Mouse (Mus musculus): ENCODE measurements around the gene Dcaf15. TPM values are rescaled to one million over a fixed set of nuclear protein-coding genes. Genes with fewer than 3 reads are reported as not detected.
A peak's percentile ranks its signal among the peaks of the same experiment; 100 is the strongest.

The Dcaf15 gene
- 13.0 and 16.1 TPM in 2 replicates for polyA plus RNA-seq (2016; fragmentation: Nextera tagmentation; extraction: Ambion mirVana)

- 6% methylated on average over 42 of the region's 42 CpGs for WGBS
- Histone ChIP-seq H3K4me2 (replicated peaks) (peak within 1 kb of the TSS; percentile 62), H3K9ac (peak within 1 kb of the TSS; percentile 83), H3K4me1 (peaks cover 15% of the 10 kb centered on the region), H3K4me3 (peak within 1 kb of the TSS; percentile 64), H3K27me3 (no peaks in the 10 kb centered on the region), H3K9me3 (no peaks in the 10 kb centered on the region), H3K36me3 (peaks cover 24% of the 10 kb centered on the region), H3K27ac (peak within 1 kb of the TSS; percentile 89)
- peak; percentile 94 for ATAC-seq (ENCODE audit: insufficient number of reproducible peaks, insufficient read depth, low FRiP score, low TSS enrichment)
These were observed at the start of gene Dcaf15 for GRCm38 (mm10) chr8:84104697-84105609. TSS of gene Dcaf15 (minus strand) at chr8:84104768.

GRCm38 (mm10) chr8:84149181-84149580 lies 44.6 kb upstream of the Dcaf15 start:
- WGBS: 67% methylated on average over 3 of the region's 3 CpGs
- Histone ChIP-seq H3K27ac (no peak overlapping the region), H3K36me3 (peaks cover 12% of the 10 kb centered on the region; the same call in 1 of the 2 replicates), H3K4me3 (no peak overlapping the region), H3K9ac (no peak overlapping the region), H3K4me2 (replicated peaks) (no peak overlapping the region), H3K9me3 (no peaks in the 10 kb centered on the region), H3K27me3 (no peaks in the 10 kb centered on the region), H3K4me1 (peaks cover 19% of the 10 kb centered on the region)
- no peak for ATAC-seq (ENCODE audit: insufficient number of reproducible peaks, insufficient read depth, low FRiP score, low TSS enrichment)

- no peak for ATAC-seq (ENCODE audit: insufficient number of reproducible peaks, insufficient read depth, low FRiP score, low TSS enrichment)
- 0 out of 2 replicates have a peak overlapping the region, but pooled peaks have one; percentile 71 for H3K4me3 ChIP-seq
These were observed 43.9 kb upstream of the Dcaf15 start for GRCm38 (mm10) chr8:84148531-84148850.

GRCm38 (mm10) chr8:84147769-84148530 lies 43.4 kb upstream of the Dcaf15 start, which contains the start of the genes Cc2d1a and 4930432K21Rik:
TSS of gene Cc2d1a (minus strand) at chr8:84147936.
TSS of gene 4930432K21Rik (plus strand) at chr8:84148025.
- ATAC-seq (ENCODE audit: insufficient number of reproducible peaks, insufficient read depth, low FRiP score, low TSS enrichment): peak; percentile 96
- peak within 1 kb of the TSS; percentile 81 for H3K9ac ChIP-seq
- no peaks in the 10 kb centered on the region for H3K9me3 ChIP-seq
- H3K4me2 ChIP-seq (replicated peaks): peak within 1 kb of the TSS; percentile 84
- WGBS: 17% methylated on average over 49 of the region's 49 CpGs
- H3K4me1 ChIP-seq: peaks cover 19% of the 10 kb centered on the region
- no peaks in the 10 kb centered on the region for H3K27me3 ChIP-seq
- H3K36me3 ChIP-seq: peaks cover 24% of the 10 kb centered on the region
- peak within 1 kb of the TSS; percentile 30; the same call in 1 of the 2 replicates for H3K27ac ChIP-seq
- peak within 1 kb of the TSS; percentile 71 for H3K4me3 ChIP-seq

More at GRCm38 (mm10) chr8:84148531-84148850, 43.9 kb upstream of the Dcaf15 start:
- no peak overlapping the region for H3K27ac ChIP-seq
- H3K36me3 ChIP-seq: peaks cover 19% of the 10 kb centered on the region
- WGBS: 94% methylated on average over 5 of the region's 5 CpGs
- H3K9me3 ChIP-seq: no peaks in the 10 kb centered on the region
- H3K4me1 ChIP-seq: peaks cover 19% of the 10 kb centered on the region
- no peak overlapping the region; the same call in 1 of the 2 replicates for H3K9ac ChIP-seq
- peak overlapping the region; percentile 84 for H3K4me2 ChIP-seq (replicated peaks)
- H3K27me3 ChIP-seq: no peaks in the 10 kb centered on the region

GRCm38 (mm10) chr8:84147324-84147766 lies 42.8 kb upstream of the Dcaf15 start:
- H3K9me3 ChIP-seq: no peaks in the 10 kb centered on the region
- ATAC-seq (ENCODE audit: insufficient number of reproducible peaks, insufficient read depth, low FRiP score, low TSS enrichment): peak; percentile 62; the same call in 1 of the 2 replicates
- H3K4me3 ChIP-seq: peak overlapping the region; percentile 71
- peaks cover 30% of the 10 kb centered on the region for H3K36me3 ChIP-seq
- H3K4me1 ChIP-seq: peaks cover 19% of the 10 kb centered on the region
- WGBS: 5% methylated on average over 14 of the region's 14 CpGs
- H3K27ac ChIP-seq: peak overlapping the region; percentile 30; the same call in 1 of the 2 replicates
- H3K9ac ChIP-seq: peak overlapping the region; percentile 81
- H3K4me2 ChIP-seq (replicated peaks): peak overlapping the region; percentile 84
- no peaks in the 10 kb centered on the region for H3K27me3 ChIP-seq

GRCm38 (mm10) chr8:84144636-84145245 lies 40.2 kb upstream of the Dcaf15 start:
- no peak overlapping the region for H3K9ac ChIP-seq
- no peak overlapping the region for H3K4me2 ChIP-seq (replicated peaks)
- no peak overlapping the region for H3K4me3 ChIP-seq
- H3K27me3 ChIP-seq: no peaks in the 10 kb centered on the region
- peaks cover 55% of the 10 kb centered on the region for H3K36me3 ChIP-seq
- WGBS: 90% methylated on average over 8 of the region's 8 CpGs
- H3K9me3 ChIP-seq: no peaks in the 10 kb centered on the region
- no peak for ATAC-seq (ENCODE audit: insufficient number of reproducible peaks, insufficient read depth, low FRiP score, low TSS enrichment)
- peaks cover 19% of the 10 kb centered on the region for H3K4me1 ChIP-seq
- H3K27ac ChIP-seq: no peak overlapping the region

GRCm38 (mm10) chr8:84140838-84141237 lies 36.3 kb upstream of the Dcaf15 start:
- H3K36me3 ChIP-seq: peaks cover 94% of the 10 kb centered on the region
- no peak overlapping the region for H3K4me3 ChIP-seq
- no peak overlapping the region for H3K9ac ChIP-seq
- no peak for ATAC-seq (ENCODE audit: insufficient number of reproducible peaks, insufficient read depth, low FRiP score, low TSS enrichment)
- 85% methylated on average over 4 of the region's 4 CpGs for WGBS
- H3K4me1 ChIP-seq: no peaks in the 10 kb centered on the region
- no peaks in the 10 kb centered on the region for H3K27me3 ChIP-seq
- H3K27ac ChIP-seq: no peak overlapping the region
- H3K9me3 ChIP-seq: no peaks in the 10 kb centered on the region
- no peak overlapping the region for H3K4me2 ChIP-seq (replicated peaks)

GRCm38 (mm10) chr8:84137848-84138247 lies 33.3 kb upstream of the Dcaf15 start:
- ATAC-seq (ENCODE audit: insufficient number of reproducible peaks, insufficient read depth, low FRiP score, low TSS enrichment): no peak
- peaks cover 98% of the 10 kb centered on the region for H3K36me3 ChIP-seq

GRCm38 (mm10) chr8:84132225-84132624 lies 27.7 kb upstream of the Dcaf15 start:
- Histone ChIP-seq H3K4me2 (replicated peaks) (no peak overlapping the region), H3K27ac (no peak overlapping the region), H3K9ac (no peak overlapping the region), H3K4me1 (peaks cover 10% of the 10 kb centered on the region; the same call in 1 of the 2 replicates), H3K9me3 (no peaks in the 10 kb centered on the region), H3K4me3 (no peak overlapping the region), H3K36me3 (peaks cover 57% of the 10 kb centered on the region), H3K27me3 (no peaks in the 10 kb centered on the region)
- WGBS: 91% methylated on average over 8 of the region's 8 CpGs
- ATAC-seq (ENCODE audit: insufficient number of reproducible peaks, insufficient read depth, low FRiP score, low TSS enrichment): no peak

More at GRCm38 (mm10) chr8:84137848-84138247, 33.3 kb upstream of the Dcaf15 start:
- Histone ChIP-seq H3K4me1 (no peaks in the 10 kb centered on the region), H3K9ac (no peak overlapping the region), H3K9me3 (no peaks in the 10 kb centered on the region), H3K4me3 (no peak overlapping the region), H3K27me3 (no peaks in the 10 kb centered on the region), H3K4me2 (replicated peaks) (no peak overlapping the region), H3K27ac (no peak overlapping the region)
- WGBS: 86% methylated on average over 3 of the region's 3 CpGs

- H3K27ac ChIP-seq: 0 out of 2 replicates have a peak overlapping the region, but pooled peaks have one; percentile 30
- no peak overlapping the region for H3K9ac ChIP-seq
- H3K27me3 ChIP-seq: no peaks in the 10 kb centered on the region
- peaks cover 43% of the 10 kb centered on the region for H3K36me3 ChIP-seq
- peaks cover 10% of the 10 kb centered on the region; the same call in 1 of the 2 replicates for H3K4me1 ChIP-seq
- 40% methylated on average over 30 of the region's 30 CpGs for WGBS
- H3K4me3 ChIP-seq: no peak overlapping the region
- no peaks in the 10 kb centered on the region for H3K9me3 ChIP-seq
- no peak for ATAC-seq (ENCODE audit: insufficient number of reproducible peaks, insufficient read depth, low FRiP score, low TSS enrichment)
- no peak overlapping the region for H3K4me2 ChIP-seq (replicated peaks)
These were observed 26.2 kb upstream of the Dcaf15 start for GRCm38 (mm10) chr8:84130806-84131205.

GRCm38 (mm10) chr8:84128277-84128676 lies 23.7 kb upstream of the Dcaf15 start:
- H3K4me1 ChIP-seq: peaks cover 10% of the 10 kb centered on the region; the same call in 1 of the 2 replicates
- H3K36me3 ChIP-seq: peaks cover 18% of the 10 kb centered on the region
- no peak overlapping the region for H3K4me2 ChIP-seq (replicated peaks)
- H3K27me3 ChIP-seq: no peaks in the 10 kb centered on the region
- WGBS: 60% methylated on average over 8 of the region's 8 CpGs
- no peak overlapping the region for H3K27ac ChIP-seq
- H3K9me3 ChIP-seq: no peaks in the 10 kb centered on the region
- H3K9ac ChIP-seq: no peak overlapping the region
- H3K4me3 ChIP-seq: no peak overlapping the region
- no peak for ATAC-seq (ENCODE audit: insufficient number of reproducible peaks, insufficient read depth, low FRiP score, low TSS enrichment)

Data from embryonic facial prominence, embryonic 12.5 days (tissue).